Mouse (Mus musculus): ENCODE measurements at regions not wholly inside any gene's neighbourhood (a gene's known extent, or its start where the extent isn't known, plus 50 kb on each side); places are given as distances from the start of the nearest gene placed in this dataset.

- POLR2A ChIA-PET, result interaction anchor here in 1 of 4 experiments (1.5 kb wide), 1 partner anchor 14 kb away, joined by 3 read pairs; no protein-coding TSS in a partner anchor
- CTCF ChIA-PET, result no interaction called here
Observed at GRCm38 (mm10) chr7:130085706-130086105, 434.5 kb downstream of the Ate1 start.

- ChIA-PET CTCF (no interaction called here), POLR2A (no interaction called here)
Observed at GRCm38 (mm10) chr7:130089896-130090610, 430.1 kb downstream of the Ate1 start.

GRCm38 (mm10) chr7:130091942-130092341 lies 428.2 kb downstream of the Ate1 start:
- ChIA-PET CTCF (no interaction called here), POLR2A (interaction anchor here in 2 of 4 experiments (0.9 to 1.8 kb wide), 2 partner anchors 19 to 173 kb away, joined by 3 read pairs; no protein-coding TSS in a partner anchor)

GRCm38 (mm10) chr7:130095141-130095540 lies 425.0 kb downstream of the Ate1 start:
- ChIA-PET POLR2A (no interaction called here), CTCF (no interaction called here)

- ChIA-PET POLR2A (interaction anchor here in 1 of 4 experiments (0.5 kb wide), 1 partner anchor 843 kb away, joined by 3 read pairs; no protein-coding TSS in a partner anchor), CTCF (interaction anchor here in 1 of 4 experiments (1.1 kb wide), 1 partner anchor 150 kb away, joined by 4 read pairs; no protein-coding TSS in a partner anchor)
Observed at GRCm38 (mm10) chr7:130098606-130099005, 421.6 kb downstream of the Ate1 start.

- ChIA-PET CTCF (no interaction called here), POLR2A (no interaction called here)
Observed at GRCm38 (mm10) chr7:130102671-130103070, 417.5 kb downstream of the Ate1 start.

- ChIA-PET CTCF (interaction anchor here in 1 of 4 experiments (0.7 to 1.2 kb wide), 2 partner anchors 167 to 748 kb away, joined by 3 read pairs; no protein-coding TSS in a partner anchor), POLR2A (interaction anchor here in 2 of 4 experiments (0.6 to 0.7 kb wide), 2 partner anchors 45 to 492 kb away, joined by 3 to 8 read pairs; no protein-coding TSS in a partner anchor)
Observed at GRCm38 (mm10) chr7:130106961-130107360, 413.2 kb downstream of the Ate1 start.

GRCm38 (mm10) chr7:130108362-130108761 lies 411.8 kb downstream of the Ate1 start:
- POLR2A ChIA-PET, result interaction anchor here in 1 of 4 experiments (0.6 kb wide), 1 partner anchor 1789 kb away, joined by 4 read pairs; no protein-coding TSS in a partner anchor
- CTCF ChIA-PET, result interaction anchor here in 3 of 4 experiments (0.6 to 1.2 kb wide), 3 partner anchors 16 to 160 kb away, joined by 3 to 7 read pairs (median 3); no protein-coding TSS in a partner anchor

All from embryonic stem cell, embryonic (primary cell).